Mouse (Mus musculus) olfactory bulb, adult 2 months (tissue): ENCODE data around the gene Mepe.

ENCODE experiments used
- CTCF ChIP-seq: fragments of 200-500 bp; IDR thresholded peaks from 2 replicates; pipeline ENCODE4 v1.5.1; 2012; ENCODE audit warnings: low read depth, mild to moderate bottlenecking, low read length, moderate library complexity; ENCODE audit not compliant: insufficient read depth
- POLR2A ChIP-seq: fragments of 200-500 bp; IDR thresholded peaks from 2 replicates; pipeline ENCODE4 v1.6.1; 2012; ENCODE audit warnings: mild to moderate bottlenecking, low read depth, low read length, moderate library complexity; ENCODE audit not compliant: insufficient read depth

DNA sequence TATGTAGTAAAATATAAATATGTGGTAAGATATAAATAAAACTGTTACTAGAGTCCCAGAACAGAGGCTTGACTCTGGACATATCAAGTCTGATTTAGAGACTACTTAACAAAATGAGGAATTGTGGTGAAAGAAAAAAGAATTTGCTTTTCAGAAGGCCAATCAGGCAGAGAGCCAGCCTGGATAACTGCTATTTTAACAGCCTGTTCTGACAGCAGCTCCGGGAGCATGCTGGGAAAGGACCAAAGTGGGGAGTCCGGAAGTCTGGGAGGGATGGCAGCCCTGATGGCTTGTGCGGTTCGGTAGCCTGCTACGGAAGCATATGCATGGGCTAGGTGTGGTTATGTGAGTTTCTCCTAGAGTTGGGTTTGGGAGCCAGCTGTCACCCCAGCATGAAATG, 45.5 kb downstream of the Mepe start:
- TF ChIP-seq CTCF (no peak), POLR2A (no peak)
